Mouse (Mus musculus): ENCODE results near the gene Ltb4r2.
A peak's percentile ranks its signal among the peaks of the same experiment; 100 is the strongest.

Ltb4r2 gene

GRCm38 (mm10) chr14:55761163-55761562 is at the start of gene Ltb4r2:
Ltb4r2 (plus strand) TSS chr14:55761428.
- no peak for DNase-seq (ENCODE audit: low spot score in 2 of 2)

- DNase-seq (ENCODE audit: low spot score in 2 of 2), result no peak
Measured at GRCm38 (mm10) chr14:55711786-55712185, 49.4 kb upstream of the Ltb4r2 start.

GRCm38 (mm10) chr14:55713007-55713728 is 48.1 kb upstream of the Ltb4r2 start:
- DNase-seq (ENCODE audit: low spot score in 2 of 2), result peak in 1 of 2 experiments; percentile 34

GRCm38 (mm10) chr14:55713729-55714122 is 47.5 kb upstream of the Ltb4r2 start, which contains the start of gene Tgm1:
Tgm1 (minus strand) TSS chr14:55713926.
- DNase-seq (ENCODE audit: low spot score in 2 of 2), result no peak

- no peak for DNase-seq (ENCODE audit: low spot score in 2 of 2)
Measured at GRCm38 (mm10) chr14:55714893-55715292, 46.3 kb upstream of the Ltb4r2 start.

- DNase-seq (ENCODE audit: low spot score in 2 of 2), result no peak
Measured at GRCm38 (mm10) chr14:55716271-55716670, 45.0 kb upstream of the Ltb4r2 start.

- no peak for DNase-seq (ENCODE audit: low spot score in 2 of 2)
Measured at GRCm38 (mm10) chr14:55716884-55717283, 44.3 kb upstream of the Ltb4r2 start.

GRCm38 (mm10) chr14:55719737-55720136 is 41.5 kb upstream of the Ltb4r2 start:
- no peak for DNase-seq (ENCODE audit: low spot score in 2 of 2)

GRCm38 (mm10) chr14:55720666-55721065 is 40.6 kb upstream of the Ltb4r2 start:
- DNase-seq (ENCODE audit: low spot score in 2 of 2), result no peak

- DNase-seq (ENCODE audit: low spot score in 2 of 2), result no peak
Measured at GRCm38 (mm10) chr14:55721076-55721475, 40.2 kb upstream of the Ltb4r2 start.

- DNase-seq (ENCODE audit: low spot score in 2 of 2), result peak; percentile 93 to 94
Measured at GRCm38 (mm10) chr14:55721700-55722437, 39.4 kb upstream of the Ltb4r2 start, which contains the start of gene Rabggta. Rabggta (minus strand) TSS chr14:55722263.

GRCm38 (mm10) chr14:55722438-55722945 is 38.7 kb upstream of the Ltb4r2 start:
- no peak for DNase-seq (ENCODE audit: low spot score in 2 of 2)

- no peak for DNase-seq (ENCODE audit: low spot score in 2 of 2)
Measured at GRCm38 (mm10) chr14:55723433-55723832, 37.8 kb upstream of the Ltb4r2 start.

- DNase-seq (ENCODE audit: low spot score in 2 of 2), result peak; percentile 80 to 86
Measured at GRCm38 (mm10) chr14:55724411-55724871, 36.8 kb upstream of the Ltb4r2 start.

GRCm38 (mm10) chr14:55726261-55726660 is 35.0 kb upstream of the Ltb4r2 start:
- no peak for DNase-seq (ENCODE audit: low spot score in 2 of 2)

GRCm38 (mm10) chr14:55727889-55728685 is 33.1 kb upstream of the Ltb4r2 start:
- peak in 1 of 2 experiments; percentile 18 for DNase-seq (ENCODE audit: low spot score in 2 of 2)

GRCm38 (mm10) chr14:55730116-55730515 is 31.1 kb upstream of the Ltb4r2 start:
- no peak for DNase-seq (ENCODE audit: low spot score in 2 of 2)

- no peak for DNase-seq (ENCODE audit: low spot score in 2 of 2)
Measured at GRCm38 (mm10) chr14:55730531-55731032, 30.6 kb upstream of the Ltb4r2 start.

GRCm38 (mm10) chr14:55733889-55734288 is 27.3 kb upstream of the Ltb4r2 start:
- no peak for DNase-seq (ENCODE audit: low spot score in 2 of 2)

GRCm38 (mm10) chr14:55734869-55735268 is 26.4 kb upstream of the Ltb4r2 start:
- DNase-seq (ENCODE audit: low spot score in 2 of 2), result no peak

- no peak for DNase-seq (ENCODE audit: low spot score in 2 of 2)
Measured at GRCm38 (mm10) chr14:55735334-55735733, 25.9 kb upstream of the Ltb4r2 start.

Measured in spleen, postnatal 36 days (tissue).